Mouse (Mus musculus): ENCODE measurements at regions not wholly inside any gene's neighbourhood (a gene's known extent, or its start where the extent isn't known, plus 50 kb on each side); places are given as distances from the start of the nearest gene placed in this dataset.
A peak's percentile ranks its signal among the peaks of the same experiment; 100 is the strongest.
"Not testable (repeated sequence)": the region's sequence is repeated elsewhere in the genome, so short reads cannot be mapped to it uniquely, and the experiment has no call there.

- H3K4me3 ChIP-seq; H3K27ac ChIP-seq; H3K9me3 ChIP-seq (replicated peaks); H3K36me3 ChIP-seq: not testable (repeated sequence)
- 15% methylated on average over 8 of the region's 8 CpGs for WGBS
- peak; percentile 84 for DNase-seq (ENCODE audit: low spot score)
- Histone ChIP-seq H3K27me3 (ENCODE audit: low read depth, poor library complexity, severe bottlenecking) (peaks cover 53% of the 10 kb centered on the region), H3K4me1 (peaks cover 24% of the 10 kb centered on the region)
These were observed 52.5 kb upstream of the Prr5 start for GRCm38 (mm10) chr15:84616880-84617279.

- no peak overlapping the region for H3K4me3 ChIP-seq
- no peaks in the 10 kb centered on the region for H3K36me3 ChIP-seq
- 0 out of 2 replicates have a peak overlapping the region, but pooled peaks have one; percentile 2 for H3K27ac ChIP-seq
- peaks cover 52% of the 10 kb centered on the region for H3K27me3 ChIP-seq (ENCODE audit: low read depth, poor library complexity, severe bottlenecking)
- WGBS = 53% methylated on average over 17 of the region's 17 CpGs
- peaks cover 21% of the 10 kb centered on the region for H3K4me1 ChIP-seq
- no peaks in the 10 kb centered on the region for H3K9me3 ChIP-seq (replicated peaks)
- DNase-seq (ENCODE audit: low spot score) = peak; percentile 94
These were observed 55.6 kb upstream of the Prr5 start for GRCm38 (mm10) chr15:84613536-84614527.

- Histone ChIP-seq H3K36me3 (no peaks in the 10 kb centered on the region), H3K27me3 (ENCODE audit: low read depth, poor library complexity, severe bottlenecking) (peaks cover 52% of the 10 kb centered on the region), H3K4me1 (peaks cover 21% of the 10 kb centered on the region), H3K9me3 (replicated peaks) (no peaks in the 10 kb centered on the region), H3K27ac (no peak overlapping the region), H3K4me3 (no peak overlapping the region)
- 19% methylated on average over 2 of the region's 2 CpGs for WGBS
- no peak for DNase-seq (ENCODE audit: low spot score)
These were observed 55.3 kb upstream of the Rtl6 start for GRCm38 (mm10) chr15:84612961-84613360.

- no peak for DNase-seq (ENCODE audit: low spot score)
- H3K4me3 ChIP-seq = no peak overlapping the region
- peaks cover 12% of the 10 kb centered on the region for H3K4me1 ChIP-seq
- peaks cover 35% of the 10 kb centered on the region for H3K27me3 ChIP-seq (ENCODE audit: low read depth, poor library complexity, severe bottlenecking)
- no peaks in the 10 kb centered on the region for H3K36me3 ChIP-seq
- H3K27ac ChIP-seq = no peak overlapping the region
- peaks cover 2% of the 10 kb centered on the region; the same call in 1 of the 2 replicates for H3K9me3 ChIP-seq (replicated peaks)
- WGBS = 69% methylated on average over 15 of the region's 15 CpGs
These were observed 52.3 kb upstream of the Rtl6 start for GRCm38 (mm10) chr15:84609825-84610442.

GRCm38 (mm10) chr15:84609063-84609462 lies 51.4 kb upstream of the Rtl6 start:
- H3K4me1 ChIP-seq = peaks cover 18% of the 10 kb centered on the region
- H3K9me3 ChIP-seq (replicated peaks) = peaks cover 2% of the 10 kb centered on the region; the same call in 1 of the 2 replicates
- H3K36me3 ChIP-seq = no peaks in the 10 kb centered on the region
- no peak overlapping the region for H3K4me3 ChIP-seq
- H3K27me3 ChIP-seq (ENCODE audit: low read depth, poor library complexity, severe bottlenecking) = peaks cover 28% of the 10 kb centered on the region
- 88% methylated on average over 5 of the region's 5 CpGs for WGBS
- no peak overlapping the region for H3K27ac ChIP-seq
- no peak for DNase-seq (ENCODE audit: low spot score)
